Mouse (Mus musculus): ENCODE measurements around the gene Fes. TPM values are rescaled to one million over a fixed set of nuclear protein-coding genes. Genes with fewer than 3 reads are reported as not detected.

Gene Fes
- total RNA-seq, 2 experiments from 2014 or later = 6.0 to 7.1 TPM

Other genes starting within 250 kb of the Fes start
- gene Sema4b, start 201.1 kb downstream of the Fes start, total RNA-seq (2021) = 10 to 100 TPM; 16.9 to 19.1 TPM
- gene Cib1, start 155.1 kb downstream of the Fes start, total RNA-seq (2021) = 10 to 100 TPM; 21.7 to 21.8 TPM
- gene Gdpgp1, start 155.1 kb downstream of the Fes start, total RNA-seq (2021) = 1 to 10 TPM; 6.0 to 6.6 TPM
- 1 to 10 TPM; 1.7 to 1.8 TPM for gene Ttll13, start 141.6 kb downstream of the Fes start, total RNA-seq (2021)
- gene Ngrn, start 126.7 kb downstream of the Fes start, total RNA-seq (2021) = 10 to 100 TPM; 44.8 to 45.9 TPM
- 10 to 100 TPM; 19.0 to 25.3 TPM for gene Vps33b, start 118.3 kb downstream of the Fes start, total RNA-seq (2021)
- gene Prc1, start 93.5 kb downstream of the Fes start, total RNA-seq (2021) = 1 to 10 TPM in 1 of 2 experiments, under 1 TPM in 1; 0.95 to 1.8 TPM
- gene Rccd1, start 63.5 kb downstream of the Fes start, total RNA-seq (2021) = 10 to 100 TPM; 13.1 to 17.1 TPM
- 10 to 100 TPM; 36.4 to 39.6 TPM for gene Unc45a, start 46.9 kb downstream of the Fes start, total RNA-seq (2021)
- 10 to 100 TPM; 52.9 to 65.7 TPM for gene Hddc3, start 44.8 kb downstream of the Fes start, total RNA-seq (2021)
- 100 to 1,000 TPM; 128 to 158 TPM for gene Man2a2, start 16.6 kb downstream of the Fes start, total RNA-seq (2021)
- gene Furin, start 17.5 kb upstream of the Fes start, total RNA-seq (2021) = 10 to 100 TPM; 30.7 to 38.5 TPM
- gene Blm, start 147.2 kb upstream of the Fes start, total RNA-seq (2021) = 1 to 10 TPM; 5.2 to 5.9 TPM